Mouse (Mus musculus): Measurements from ENCODE around the gene Stxbp1.

The Stxbp1 gene

DNA sequence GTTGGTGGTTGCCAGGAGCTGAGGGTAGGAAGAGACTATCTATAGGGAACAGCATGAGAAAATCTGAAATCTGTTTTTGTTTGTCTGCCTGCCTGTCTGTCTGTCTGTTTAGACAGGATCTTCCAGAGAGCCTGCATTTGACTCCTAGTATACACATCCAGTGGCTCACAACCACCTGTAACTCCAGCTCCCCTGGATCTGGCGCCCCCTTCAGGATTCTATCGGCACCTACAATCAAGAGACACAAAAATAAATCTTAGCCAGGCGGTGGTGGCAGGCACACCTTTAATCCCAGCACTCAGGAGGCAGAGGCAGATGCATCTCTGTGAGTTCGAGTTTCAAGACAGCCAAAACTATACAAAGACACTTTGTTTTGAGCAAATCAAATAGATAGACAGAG, 4.5 kb downstream of the Stxbp1 start:
- CTCF ChIA-PET: interaction anchor here (0.9 to 1.0 kb wide), 2 partner anchors 9 to 20 kb away, joined by 3 read pairs; no protein-coding TSS in a partner anchor

DNA sequence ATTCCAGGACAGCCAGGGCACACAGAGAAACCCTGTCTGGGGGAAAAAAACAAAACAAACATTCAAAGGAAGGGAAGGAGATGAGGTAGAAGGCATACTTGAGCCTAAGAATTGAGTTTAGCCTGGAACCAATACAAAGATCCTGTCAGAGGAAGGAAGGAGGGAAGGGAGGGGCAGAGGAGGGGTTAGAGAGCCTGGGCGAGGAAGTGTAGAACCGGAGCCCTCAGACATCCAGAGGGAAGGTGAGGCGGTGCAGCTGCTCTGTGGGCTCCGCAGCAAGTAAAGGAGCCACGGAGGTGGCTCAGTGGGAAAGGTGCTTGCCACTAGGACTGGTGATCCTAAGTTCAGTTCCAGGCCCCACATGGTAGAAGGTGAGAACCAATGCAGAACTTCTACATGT, 5.9 kb downstream of the Stxbp1 start:
- CTCF ChIA-PET: no interaction called here

DNA sequence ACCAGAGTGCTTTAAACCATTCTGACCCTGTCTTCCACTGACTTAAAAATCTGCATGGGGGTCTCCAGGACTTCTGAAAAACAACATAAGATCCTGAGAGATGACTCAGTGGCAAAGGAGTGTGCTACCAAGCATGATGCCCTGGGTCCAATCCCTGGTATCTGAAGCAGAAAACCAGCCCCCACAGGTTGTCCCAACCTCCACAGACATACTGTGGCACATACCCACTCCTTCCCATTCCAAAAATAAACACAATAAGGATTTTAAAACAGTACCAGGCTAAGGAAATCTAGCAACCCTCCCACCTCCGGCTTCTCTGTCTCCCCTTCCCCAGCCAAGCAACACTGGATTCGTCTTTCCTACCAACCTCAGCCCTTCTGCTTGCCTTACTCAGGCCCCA, 7.8 kb downstream of the Stxbp1 start:
- CTCF ChIA-PET: no interaction called here

DNA sequence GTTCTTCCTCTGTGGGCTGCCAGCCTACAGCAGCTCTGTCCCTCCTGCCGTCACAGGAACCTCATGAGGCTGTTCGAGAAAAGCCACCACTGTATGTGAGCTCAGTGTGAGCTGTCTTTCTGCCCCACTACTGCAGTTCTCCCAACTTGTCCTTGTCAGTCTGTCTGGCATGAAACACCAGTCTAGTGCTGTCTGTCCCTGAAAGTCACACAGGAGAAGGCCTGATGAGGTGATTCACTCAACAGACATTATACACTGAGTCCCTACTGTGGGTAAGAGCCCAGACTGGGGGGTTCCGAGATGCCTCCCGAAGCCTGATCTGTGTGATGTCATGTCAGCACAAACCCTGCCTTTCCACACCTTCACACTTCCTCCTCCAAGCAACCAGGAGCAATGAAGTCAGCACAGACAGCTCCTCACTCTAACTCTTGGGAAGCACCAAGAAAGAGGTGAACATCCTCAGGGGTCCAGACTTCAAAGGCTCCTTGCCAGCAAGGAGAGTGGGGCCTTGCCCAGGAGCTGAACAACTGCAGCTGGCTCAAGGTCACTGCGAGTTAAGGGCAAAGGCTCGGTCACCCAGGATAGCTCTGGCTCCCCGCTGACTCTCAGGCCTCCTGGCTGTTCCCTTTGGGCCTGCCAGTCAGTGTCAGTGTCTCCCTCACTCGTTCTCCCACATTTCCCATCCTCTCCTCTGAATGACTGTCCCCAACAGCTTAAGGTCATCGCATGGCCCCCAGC, 8.7 kb downstream of the Stxbp1 start:
- CTCF ChIA-PET: no interaction called here

DNA sequence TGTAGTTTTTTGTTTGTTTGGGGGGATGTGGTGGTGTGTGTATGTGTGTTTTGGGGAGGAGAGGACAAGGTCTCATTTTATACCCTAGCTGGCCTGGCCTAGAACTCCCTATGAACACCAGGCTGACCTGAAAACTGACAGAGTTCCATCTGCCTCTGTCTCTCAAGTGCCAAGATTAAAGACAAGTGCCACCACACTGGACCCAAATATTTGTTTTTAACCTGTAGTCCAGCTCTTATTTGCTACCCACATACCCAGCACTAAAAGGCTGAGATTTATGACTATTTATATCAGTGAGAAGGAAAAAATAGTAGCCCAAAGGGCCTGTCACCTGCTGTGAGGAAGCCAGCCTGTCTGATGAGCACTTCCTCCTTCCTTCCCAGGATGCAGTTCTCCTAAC, 11.5 kb downstream of the Stxbp1 start:
- CTCF ChIA-PET: interaction anchor here (0.7 to 1.5 kb wide), 2 partner anchors 9 to 13 kb away, joined by 4 to 5 read pairs; no protein-coding TSS in a partner anchor

DNA sequence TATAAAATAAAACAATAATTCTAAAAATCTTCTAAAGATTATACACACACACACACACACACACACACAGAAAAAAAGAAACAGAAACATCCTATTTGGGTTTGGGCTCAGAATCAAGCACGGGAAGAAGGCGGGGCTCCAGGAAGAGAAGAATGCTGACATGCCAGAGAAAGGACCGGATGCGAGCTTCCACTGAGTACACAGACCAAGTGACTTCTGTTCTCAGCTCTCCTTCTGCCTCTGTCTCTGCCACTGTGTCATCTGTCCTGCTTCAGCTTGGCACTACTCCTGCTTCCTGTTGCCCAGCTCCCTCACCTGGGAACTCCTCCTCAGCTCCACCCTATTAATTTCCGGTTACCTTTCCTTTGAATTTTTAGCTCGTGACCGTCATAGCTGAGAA, 12.5 kb downstream of the Stxbp1 start:
- CTCF ChIA-PET: interaction anchor here (0.6 to 1.5 kb wide), 2 partner anchors 12 to 14 kb away, joined by 4 read pairs; no protein-coding TSS in a partner anchor

DNA sequence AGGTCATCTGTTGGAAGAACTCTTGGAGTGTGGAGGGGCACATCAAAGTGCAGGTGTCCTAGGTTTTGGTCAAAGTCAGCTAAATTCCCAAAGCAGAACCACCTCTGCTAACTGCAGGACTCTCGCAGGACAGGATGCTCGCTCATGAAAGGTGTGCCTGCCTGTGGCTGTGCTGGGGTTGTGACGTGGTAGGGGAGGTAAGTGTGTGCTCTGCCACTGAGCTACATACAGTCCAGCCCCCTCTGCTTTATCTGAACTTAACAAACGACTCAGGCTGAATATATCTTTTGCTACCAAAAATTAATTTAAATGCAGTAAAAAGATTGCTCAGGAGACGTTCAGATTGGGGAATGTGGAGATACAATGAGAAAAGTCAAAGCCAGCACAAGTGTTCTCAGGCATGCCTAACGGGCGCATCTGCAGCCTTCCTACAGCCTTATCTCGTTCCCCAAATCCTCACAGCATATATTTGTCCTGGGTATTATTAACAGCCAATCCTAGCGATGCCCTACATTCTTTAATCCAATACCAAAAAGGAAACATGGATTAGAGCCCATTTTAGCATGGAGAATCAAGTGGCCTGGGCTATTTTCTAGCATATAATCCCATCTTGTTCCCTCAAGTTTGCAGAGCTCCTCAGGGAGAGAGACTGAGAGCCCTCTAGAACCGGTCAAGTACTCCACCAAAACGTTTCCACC, 17.9 kb downstream of the Stxbp1 start:
- CTCF ChIA-PET: no interaction called here

DNA sequence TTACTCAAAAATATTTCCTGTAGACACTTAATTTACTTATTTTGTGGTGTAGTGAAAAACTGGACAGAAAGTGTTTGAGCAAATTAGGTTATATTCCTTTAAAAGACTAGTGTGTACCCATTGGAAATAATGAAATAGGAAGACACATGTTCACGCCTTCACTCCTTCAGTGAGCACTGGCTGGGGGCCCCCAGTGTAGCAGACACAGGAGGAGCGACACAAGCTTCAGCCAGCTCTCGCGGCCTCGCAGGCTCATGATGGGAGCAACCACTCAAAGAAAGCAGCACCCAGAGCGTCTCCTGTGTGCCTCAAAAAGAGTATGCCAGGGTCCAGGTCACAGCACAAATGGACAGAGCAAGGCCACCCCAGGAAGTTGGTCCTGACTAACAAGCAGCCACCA, 21.2 kb downstream of the Stxbp1 start:
- CTCF ChIA-PET: no interaction called here

DNA sequence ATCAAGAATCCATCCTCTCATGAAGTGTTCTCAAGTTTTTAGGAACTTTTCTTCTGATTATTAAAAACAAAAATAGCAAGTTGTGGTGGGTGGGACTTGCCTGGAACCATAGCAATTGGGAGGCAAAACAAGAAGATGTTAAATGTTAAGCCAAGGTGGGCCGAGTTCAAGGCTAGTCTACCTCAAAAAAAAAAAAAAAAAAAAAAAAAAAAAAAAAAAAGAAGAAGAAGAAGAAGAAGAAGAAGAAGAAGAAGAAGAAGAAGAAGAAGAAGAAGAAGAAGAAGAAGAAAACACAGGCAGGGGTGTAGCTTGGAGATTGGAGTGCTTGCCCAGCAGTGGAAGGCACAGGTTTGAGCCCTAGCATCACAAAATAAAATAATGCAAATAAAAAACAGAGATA, 22.3 kb downstream of the Stxbp1 start:
- CTCF ChIA-PET: no interaction called here

DNA sequence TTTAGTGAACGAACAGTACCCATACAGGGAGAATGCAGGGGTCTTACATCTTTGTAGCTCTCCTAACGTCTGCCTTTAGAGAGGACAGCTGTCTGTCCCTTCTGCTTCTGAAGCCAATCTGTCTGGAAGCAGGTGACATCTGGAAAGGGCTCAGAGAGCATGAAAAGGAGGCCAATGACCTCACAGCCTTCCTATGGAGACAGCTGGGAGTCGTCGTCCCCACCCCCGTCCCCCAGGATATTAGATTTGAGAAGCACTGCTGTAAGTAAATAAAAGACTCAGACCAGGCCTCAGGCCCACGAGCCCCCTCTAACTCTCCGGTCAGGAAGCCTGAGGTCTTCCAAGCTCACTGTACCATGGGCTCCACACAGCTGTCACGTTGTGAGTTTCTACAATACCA, 22.9 kb downstream of the Stxbp1 start:
- CTCF ChIA-PET: no interaction called here

DNA sequence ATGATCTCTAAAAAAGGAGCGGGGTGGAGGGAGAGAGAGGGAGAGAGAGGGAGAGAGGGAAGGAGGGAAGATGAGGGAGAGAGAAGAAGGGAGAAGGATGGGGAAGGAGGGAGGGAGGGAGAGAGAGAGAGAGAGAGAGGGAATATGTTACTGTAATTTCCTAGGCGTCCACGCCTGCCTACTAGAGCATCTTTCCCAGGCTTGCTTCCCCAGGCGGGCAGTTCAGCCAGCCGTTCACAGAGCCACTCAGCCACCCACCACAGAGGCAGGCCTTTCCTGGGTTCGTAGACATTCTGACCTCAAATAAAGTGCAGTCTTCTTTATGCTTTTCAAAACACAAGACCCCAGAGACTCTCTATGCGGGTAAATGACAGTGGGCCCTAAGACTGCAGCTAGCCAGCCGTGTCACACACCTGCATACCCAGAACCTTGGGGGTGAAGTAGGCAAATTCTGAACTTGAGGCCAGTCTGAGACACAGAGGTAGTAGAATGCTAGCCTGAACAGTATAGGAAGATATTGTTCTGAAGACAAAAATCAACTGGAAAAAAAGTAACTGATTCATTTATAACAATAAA, 23.4 kb downstream of the Stxbp1 start:
- CTCF ChIA-PET: no interaction called here

DNA sequence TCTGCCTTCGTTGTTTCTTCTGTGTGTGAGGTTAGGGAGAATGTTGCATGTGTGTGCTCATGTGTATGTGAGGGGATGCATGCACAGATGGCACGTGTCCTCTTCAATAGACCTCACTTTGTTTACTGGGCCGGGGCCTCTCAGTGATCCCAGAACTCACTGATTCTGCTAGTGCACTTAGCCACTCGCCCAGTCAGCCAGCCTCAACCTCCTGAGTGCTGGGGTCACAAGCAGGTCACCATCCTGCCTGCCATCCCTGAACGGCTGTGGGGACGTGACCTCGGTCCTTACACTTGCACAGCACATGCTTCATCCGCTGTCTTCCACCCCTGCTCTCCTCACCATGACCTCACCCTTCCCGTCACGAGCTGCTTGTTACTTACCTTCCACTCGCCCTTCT, 23.9 kb downstream of the Stxbp1 start:
- CTCF ChIA-PET: interaction anchor here (1.0 to 1.5 kb wide), 4 partner anchors 10 to 32 kb away, joined by 3 to 5 read pairs (median 4); no protein-coding TSS in a partner anchor

DNA sequence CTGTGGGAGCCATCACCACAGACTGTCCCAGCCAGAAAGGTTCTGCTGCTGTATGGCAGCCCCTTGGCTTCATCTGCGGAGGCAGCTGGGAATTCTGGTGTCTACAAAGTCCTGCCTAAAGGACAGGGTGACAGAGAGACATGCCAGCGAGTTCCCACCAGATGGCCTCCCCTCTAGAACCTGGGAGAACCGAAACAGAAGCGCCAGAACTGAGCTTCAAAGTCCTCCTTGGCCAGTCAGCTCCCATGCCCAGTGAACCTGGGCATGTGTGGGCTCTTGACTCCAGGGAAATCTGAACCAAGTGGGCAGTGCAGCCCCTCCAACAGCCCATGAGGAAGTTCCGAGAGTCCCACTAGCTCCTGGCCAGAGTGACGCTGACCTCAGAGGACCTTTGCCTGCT, 24.4 kb downstream of the Stxbp1 start:
- CTCF ChIA-PET: interaction anchor here (1.0 to 1.5 kb wide), 4 partner anchors 9 to 33 kb away, joined by 3 to 5 read pairs (median 4); no protein-coding TSS in a partner anchor

DNA sequence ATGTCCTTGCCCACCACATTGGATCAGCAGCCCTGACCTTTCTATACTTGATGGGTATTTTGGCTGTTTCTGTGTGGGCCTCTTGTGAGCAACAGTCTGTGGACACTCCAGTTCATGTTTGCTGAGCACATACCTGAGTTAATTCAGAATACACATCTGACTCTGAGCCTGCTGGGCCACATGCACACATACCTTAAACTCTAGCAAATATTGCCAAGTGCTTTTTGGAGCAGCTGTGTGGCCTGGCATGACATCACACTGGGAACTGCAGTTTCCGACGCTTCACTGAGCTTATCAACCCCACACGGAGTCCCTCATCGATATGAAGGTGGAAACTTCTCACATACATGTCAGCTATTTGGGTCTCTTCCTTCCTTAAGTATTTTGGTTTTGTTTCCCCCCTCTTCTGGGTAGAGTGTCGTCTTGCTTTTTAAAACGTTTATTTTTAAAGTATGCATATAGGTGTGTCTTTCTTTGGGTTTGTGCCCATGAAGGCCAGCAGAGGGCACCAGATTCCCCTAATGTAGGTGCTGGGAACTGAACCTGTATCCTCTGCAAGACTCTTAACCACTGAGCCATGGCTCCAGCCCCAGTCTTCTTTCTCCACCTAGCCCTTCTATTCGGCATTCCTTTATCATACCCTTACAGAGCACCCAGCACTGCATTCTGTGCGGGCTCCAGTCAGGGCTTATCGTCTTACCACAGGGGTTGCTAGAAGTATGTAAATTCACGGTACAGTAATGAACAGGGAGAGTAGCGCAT, 25.8 kb downstream of the Stxbp1 start:
- CTCF ChIA-PET: interaction anchor here (0.7 kb wide), 1 partner anchor 53 kb away, joined by 4 read pairs; no protein-coding TSS in a partner anchor

DNA sequence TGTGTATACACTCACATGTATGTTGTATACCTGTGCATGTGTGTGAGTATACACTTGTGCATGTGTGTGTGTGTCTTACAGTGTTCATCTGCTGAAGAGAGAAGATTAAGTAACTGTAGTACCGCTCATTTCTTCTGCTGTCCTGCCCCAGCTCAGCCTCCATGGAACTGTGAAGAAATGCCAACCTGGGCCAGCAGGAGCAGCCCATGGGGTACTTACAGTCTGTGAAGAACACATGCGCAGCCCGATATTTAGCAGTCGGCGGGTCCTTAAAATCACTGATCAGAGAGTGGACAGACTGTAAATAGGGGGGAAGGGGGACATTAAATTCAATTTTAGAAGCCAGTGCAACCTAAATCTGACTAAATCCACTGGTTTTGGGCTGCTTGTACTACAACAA, 28.8 kb downstream of the Stxbp1 start:
- CTCF ChIA-PET: no interaction called here

DNA sequence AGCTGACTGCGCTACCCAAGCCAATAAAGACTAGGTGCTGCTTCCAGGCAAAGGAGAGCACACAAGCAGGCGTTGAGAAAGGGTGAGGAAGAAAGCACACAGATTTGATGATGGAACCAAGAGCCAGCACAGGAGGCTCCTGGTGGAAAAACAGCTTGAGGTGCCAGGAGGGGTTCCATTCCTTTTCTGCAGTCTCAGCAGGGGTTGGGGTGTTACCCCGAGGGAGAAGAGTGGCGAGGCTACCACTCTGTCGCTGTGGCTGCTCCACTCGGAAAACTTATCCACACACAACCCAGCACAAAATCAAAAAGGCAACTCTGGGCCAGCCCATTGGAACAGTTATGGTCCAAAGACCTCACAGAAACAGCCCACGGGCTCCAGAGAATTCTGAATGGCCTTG, 29.5 kb downstream of the Stxbp1 start:
- CTCF ChIA-PET: no interaction called here

DNA sequence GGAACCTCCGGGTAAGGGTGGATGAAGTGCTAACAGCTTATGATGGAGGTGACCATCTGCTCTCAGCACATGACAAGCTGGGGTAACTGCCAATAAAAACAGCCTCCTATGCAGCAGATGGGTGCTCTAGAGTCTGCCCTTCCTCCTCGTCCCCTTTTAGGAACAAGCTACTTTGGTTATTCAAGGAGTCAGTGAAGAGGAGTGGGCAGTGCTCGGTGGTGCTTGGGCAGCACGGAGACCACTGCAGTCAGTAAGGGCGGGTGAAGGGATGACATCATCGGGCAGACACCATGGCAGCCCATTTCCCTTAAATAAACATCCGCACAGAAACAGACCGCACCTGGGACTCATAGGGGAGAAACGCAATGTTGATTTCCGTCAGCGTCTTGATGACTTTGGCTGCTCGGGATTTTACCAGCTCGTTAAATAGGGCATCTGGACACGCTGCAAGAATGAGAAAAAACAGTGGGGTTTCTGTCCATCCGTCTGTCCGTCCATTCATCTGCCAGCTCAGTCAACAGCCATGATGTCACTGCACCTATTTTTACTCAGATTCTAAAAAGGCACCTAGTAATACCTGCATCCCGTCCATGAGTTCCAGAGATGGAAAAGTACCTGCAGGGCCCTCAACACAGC, 30.0 kb downstream of the Stxbp1 start:
- CTCF ChIA-PET: no interaction called here

DNA sequence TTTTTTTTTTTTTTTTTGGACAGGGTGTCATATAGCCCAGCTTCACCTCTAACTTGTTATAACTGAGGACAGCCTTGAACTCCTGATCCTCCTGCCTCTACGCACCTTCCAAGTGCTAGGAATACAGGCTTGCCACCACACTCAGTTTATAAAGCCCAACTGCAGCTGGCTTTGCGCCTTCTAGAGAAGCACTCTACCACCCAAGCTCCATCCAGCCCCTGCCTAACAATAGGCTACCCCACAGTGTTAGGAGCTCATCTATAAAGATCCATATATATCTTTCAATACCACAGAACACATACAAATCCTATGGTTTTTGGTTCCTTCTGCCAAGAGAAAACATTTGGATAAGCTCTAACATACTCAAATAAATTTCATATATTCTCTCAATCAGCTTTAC, 30.5 kb downstream of the Stxbp1 start:
- CTCF ChIA-PET: no interaction called here

DNA sequence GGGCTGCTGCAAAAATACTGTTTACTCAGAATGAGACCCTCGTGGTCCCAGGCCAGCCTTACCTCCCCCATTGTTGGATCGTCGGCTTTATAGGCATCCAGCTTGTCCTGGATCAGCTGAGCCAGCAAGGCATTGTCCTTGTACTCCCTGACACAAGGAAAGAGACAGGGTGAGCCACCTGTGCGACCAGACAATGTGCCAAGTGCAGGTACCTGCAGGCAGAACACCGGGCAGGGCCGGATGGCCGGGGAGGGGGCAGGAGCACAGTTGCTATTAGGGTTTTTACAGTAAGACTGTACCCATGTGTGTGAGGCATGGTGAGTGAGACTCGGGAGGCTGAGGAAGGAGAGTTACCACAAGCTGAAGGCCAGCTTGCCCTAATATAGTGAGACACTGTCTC, 35.1 kb downstream of the Stxbp1 start:
- CTCF ChIA-PET: no interaction called here

DNA sequence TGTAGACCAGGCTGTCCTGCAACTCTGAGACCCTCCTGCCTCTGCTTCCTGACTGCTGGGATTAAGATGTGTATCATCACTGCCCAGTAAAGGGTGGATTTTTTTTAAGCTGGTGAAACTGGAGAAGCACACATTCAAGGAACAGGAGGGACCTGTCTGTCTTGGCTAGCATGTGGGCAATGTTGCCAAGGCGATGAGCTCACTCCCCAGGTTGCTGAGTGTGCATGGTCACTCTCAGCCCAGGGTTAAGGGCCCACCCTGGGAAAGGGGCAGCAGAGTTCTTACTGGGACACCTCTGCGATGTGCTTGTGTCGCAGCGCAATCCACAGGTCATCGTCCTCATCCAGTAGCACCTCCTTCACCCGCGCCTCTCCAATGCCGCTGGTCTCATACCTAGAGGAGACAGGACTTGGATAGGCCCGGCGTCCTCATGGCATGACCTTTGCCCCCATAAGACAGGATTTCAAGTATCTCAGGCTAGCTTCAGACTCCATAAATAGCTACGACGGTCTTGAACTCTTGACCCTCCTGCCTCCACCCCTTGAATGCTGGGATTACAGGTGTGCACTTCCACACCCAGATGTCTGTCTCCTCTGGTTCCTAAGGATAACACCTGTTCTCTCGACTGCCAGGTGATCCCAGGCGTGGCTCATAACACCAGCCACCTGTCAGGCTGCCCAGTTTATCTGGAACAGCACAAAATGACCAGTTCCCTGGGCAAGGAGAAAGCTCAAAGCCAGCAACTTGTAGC, 38.1 kb downstream of the Stxbp1 start:
- CTCF ChIA-PET: no interaction called here
